Mouse (Mus musculus) MEL (cell line): ENCODE measurements at regions not wholly inside any gene's neighbourhood (a gene's known extent, or its start where the extent isn't known, plus 50 kb on each side); places are given as distances from the start of the nearest gene placed in this dataset.

Source experiments
- DNase-seq: peaks from one replicate; pipeline ENCODE4 v3.0.0; 2011; ENCODE audit warnings: low read depth, low spot score
- H3K27ac ChIP-seq: 2 replicates; pipeline ENCODE4 v1.5.1; 2012; ENCODE audit warnings: low read depth, mild to moderate bottlenecking, control low read depth, low read length, moderate library complexity; ENCODE audit not compliant: control insufficient read depth
- H3K27me3 ChIP-seq, 2 experiments: fragments of 150-350 bp in 1 of 2; sonication (generic) in 1 of 2; 2 replicates each; pipeline ENCODE4 v1.6.1; 2012; ENCODE audit warnings: low read length in 2 of 2, mild to moderate bottlenecking in 2 of 2, improper control_type of control experiment in 1 of 2, moderate library complexity in 1 of 2; ENCODE audit not compliant: insufficient read depth in 2 of 2, control insufficient read depth in 1 of 2
- H3K36me3 ChIP-seq, 2 experiments: 2 replicates each; pipeline ENCODE4 v1.6.1; 2012 to 2014; ENCODE audit warnings: low read length in 2 of 2, improper control_type of control experiment in 1 of 2, inconsistent platforms in 1 of 2, mild to moderate bottlenecking in 1 of 2; ENCODE audit not compliant: insufficient read depth in 2 of 2, control insufficient read depth in 1 of 2
- H3K4me1 ChIP-seq, 2 experiments: fragments of 150-350 bp in 1 of 2; sonication (generic) in 1 of 2; 2 replicates each; pipeline ENCODE4 v1.6.1; 2012; ENCODE audit warnings: low read length in 2 of 2, improper control_type of control experiment in 1 of 2, mild to moderate bottlenecking in 1 of 2; ENCODE audit not compliant: insufficient read depth in 2 of 2, control insufficient read depth in 1 of 2
- H3K4me3 ChIP-seq, 2 experiments: fragments of 150-350 bp in 1 of 2; sonication (generic) in 1 of 2; 2 replicates each; pipeline ENCODE4 v1.5.1; 2012; ENCODE audit warnings: low read depth in 2 of 2, low read length in 2 of 2, mild to moderate bottlenecking in 2 of 2, moderate library complexity in 2 of 2, control low read depth in 1 of 2, improper control_type of control experiment in 1 of 2; ENCODE audit not compliant: control insufficient read depth in 1 of 2, insufficient read depth in 1 of 2
- H3K79me2 ChIP-seq: 2 replicates; pipeline ENCODE4 v1.6.1; 2012; ENCODE audit warnings: mild to moderate bottlenecking, low read length, moderate library complexity; ENCODE audit not compliant: control insufficient read depth, poor library complexity, insufficient read depth
- H3K9ac ChIP-seq: 2 replicates; pipeline ENCODE4 v1.6.1; 2012; ENCODE audit warnings: low read depth, mild to moderate bottlenecking, control low read depth, low read length, moderate library complexity; ENCODE audit not compliant: control insufficient read depth, poor library complexity, severe bottlenecking
- H3K9me3 ChIP-seq: fragments of 150-350 bp; sonication (generic); replicated peaks from 2 replicates; pipeline ENCODE4 v1.6.1; 2012; ENCODE audit warnings: mild to moderate bottlenecking, low read length, improper control_type of control experiment, moderate library complexity; ENCODE audit not compliant: insufficient read depth
- CHD1 ChIP-seq: IDR thresholded peaks from 2 replicates; pipeline ENCODE4 v1.6.1; 2012; ENCODE audit warnings: low read depth, mild to moderate bottlenecking, inconsistent platforms, low read length, improper control_type of control experiment
- E2F4 ChIP-seq: IDR thresholded peaks from 2 replicates; pipeline ENCODE4 v1.6.1; 2011; ENCODE audit warnings: low read depth, low read length, improper control_type of control experiment, borderline replicate concordance
- ELF1 ChIP-seq: IDR thresholded peaks from 2 replicates; pipeline ENCODE4 v1.6.1; 2014; ENCODE audit warnings: low read depth, mild to moderate bottlenecking, inconsistent platforms, low read length, improper control_type of control experiment, moderate library complexity
- GABPA ChIP-seq: IDR thresholded peaks from 2 replicates; pipeline ENCODE4 v1.6.1; 2012; ENCODE audit warnings: low read depth, mild to moderate bottlenecking, inconsistent platforms, low read length, improper control_type of control experiment, moderate library complexity
- GATA1 ChIP-seq: IDR thresholded peaks from 2 replicates; pipeline ENCODE4 v1.6.1; 2011; ENCODE audit warnings: low read depth, low read length, improper control_type of control experiment
- JUND ChIP-seq: IDR thresholded peaks from 2 replicates; pipeline ENCODE4 v1.6.1; 2011; ENCODE audit warnings: low read depth, mild to moderate bottlenecking, improper control_type of control experiment, low read length
- KAT2A ChIP-seq: conservative IDR thresholded peaks from 2 replicates; pipeline ENCODE4 v1.6.1; 2012; ENCODE audit warnings: low read depth, low read length, improper control_type of control experiment, inconsistent platforms
- MAFK ChIP-seq: IDR thresholded peaks from 2 replicates; pipeline ENCODE4 v1.6.1; 2011; ENCODE audit warnings: low read depth, mild to moderate bottlenecking, low read length, improper control_type of control experiment, borderline replicate concordance
- MAX ChIP-seq: IDR thresholded peaks from 2 replicates; pipeline ENCODE4 v1.6.1; 2011; ENCODE audit warnings: low read length, improper control_type of control experiment
- MAZ ChIP-seq: IDR thresholded peaks from 2 replicates; pipeline ENCODE4 v1.6.1; 2012; ENCODE audit warnings: low read depth, mild to moderate bottlenecking, inconsistent platforms, low read length, improper control_type of control experiment
- MEF2A ChIP-seq: IDR thresholded peaks from 2 replicates; pipeline ENCODE4 v1.6.1; 2014; ENCODE audit warnings: low read depth, mild to moderate bottlenecking, inconsistent platforms, low read length, improper control_type of control experiment; ENCODE audit not compliant: poor library complexity, insufficient replicate concordance, severe bottlenecking; ENCODE audit errors: extremely low read depth
- MXI1 ChIP-seq: IDR thresholded peaks from 2 replicates; pipeline ENCODE4 v1.6.1; 2011; ENCODE audit warnings: mild to moderate bottlenecking, low read depth, low read length, improper control_type of control experiment
- MYB ChIP-seq: IDR thresholded peaks from 2 replicates; pipeline ENCODE4 v1.6.1; 2011; ENCODE audit warnings: mild to moderate bottlenecking, low read depth, low read length, improper control_type of control experiment
- NELFE ChIP-seq: IDR thresholded peaks from 2 replicates; pipeline ENCODE4 v1.6.1; 2011; ENCODE audit warnings: low read depth, low read length, improper control_type of control experiment
- POLR2A ChIP-seq, 2 experiments: IDR thresholded peaks; 2 replicates each; pipeline ENCODE4 v1.6.1; 2011 to 2012; ENCODE audit warnings: low read length in 2 of 2, mild to moderate bottlenecking in 2 of 2, control low read depth in 1 of 2, improper control_type of control experiment in 1 of 2, low read depth in 1 of 2, moderate library complexity in 1 of 2; ENCODE audit not compliant: control insufficient read depth in 1 of 2, insufficient read depth in 1 of 2, poor library complexity in 1 of 2
- POLR2AphosphoS2 ChIP-seq: IDR thresholded peaks from 2 replicates; pipeline ENCODE4 v1.6.1; 2011; ENCODE audit warnings: low read length, improper control_type of control experiment
- POLR2AphosphoS5 ChIP-seq: IDR thresholded peaks from 2 replicates; pipeline ENCODE4 v1.6.1; 2012; ENCODE audit warnings: low read depth, borderline replicate concordance, mild to moderate bottlenecking, inconsistent platforms, low read length, moderate library complexity, mixed read lengths
- RCOR1 ChIP-seq: IDR thresholded peaks from 2 replicates; pipeline ENCODE4 v1.6.1; 2012; ENCODE audit warnings: low read depth, mild to moderate bottlenecking, inconsistent platforms, low read length, improper control_type of control experiment
- SMC3 ChIP-seq: IDR thresholded peaks from 2 replicates; pipeline ENCODE4 v1.6.1; 2011; ENCODE audit warnings: low read depth, low read length, improper control_type of control experiment
- TAL1 ChIP-seq: IDR thresholded peaks from 2 replicates; pipeline ENCODE4 v1.6.1; 2012; ENCODE audit warnings: mild to moderate bottlenecking, inconsistent platforms, low read length, moderate library complexity, mixed read lengths
- USF2 ChIP-seq, 2 experiments: IDR thresholded peaks; 2 replicates each; pipeline ENCODE4 v1.6.1; 2011 to 2012; ENCODE audit warnings: improper control_type of control experiment in 2 of 2, low read length in 2 of 2, borderline replicate concordance in 1 of 2, inconsistent platforms in 1 of 2, low read depth in 1 of 2, mild to moderate bottlenecking in 1 of 2; ENCODE audit not compliant: insufficient read depth in 1 of 2
- ZC3H11A ChIP-seq: IDR thresholded peaks from 2 replicates; pipeline ENCODE4 v1.6.1; 2012; ENCODE audit warnings: low read depth, mild to moderate bottlenecking, inconsistent platforms, low read length, improper control_type of control experiment
- ZKSCAN1 ChIP-seq: IDR thresholded peaks from 2 replicates; pipeline ENCODE4 v1.6.1; 2012; ENCODE audit warnings: low read depth, mild to moderate bottlenecking, inconsistent platforms, low read length, improper control_type of control experiment, moderate library complexity

DNA sequence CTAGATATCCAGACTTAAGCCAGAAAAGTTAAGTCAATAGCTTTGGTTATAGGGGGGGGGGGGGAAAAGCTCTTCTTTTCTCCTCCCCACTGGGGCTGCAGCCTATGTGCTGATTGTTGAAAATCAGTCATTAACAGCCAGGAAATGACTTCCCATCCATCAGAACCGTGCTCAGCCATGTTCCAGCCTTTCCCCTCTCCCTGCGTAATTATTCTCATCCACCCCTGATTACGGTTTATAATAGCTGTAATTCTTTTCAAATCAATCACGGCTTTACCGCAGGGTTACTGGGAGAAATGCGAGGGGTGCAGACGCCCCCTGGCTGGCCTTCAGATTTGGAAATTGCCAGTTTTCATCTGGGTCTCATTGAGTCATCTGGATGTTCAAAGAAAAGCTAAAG lies 270.8 kb upstream of the Npvf start:
- no peak overlapping the region for H3K27ac ChIP-seq
- no peaks in the 10 kb centered on the region for H3K36me3 ChIP-seq
- H3K4me3 ChIP-seq = no peak overlapping the region
- no peaks in the 10 kb centered on the region for H3K79me2 ChIP-seq
- no peaks in the 10 kb centered on the region for H3K9me3 ChIP-seq
- DNase-seq = no peak
- H3K4me1 ChIP-seq = no peaks in the 10 kb centered on the region
- TF ChIP-seq MAZ (no peak), JUND (no peak), POLR2A (IDR thresholded peaks at IDR 0.05; ENCODE audit: control insufficient read depth in 1 of 2, insufficient read depth in 1 of 2, low read depth in 1 of 2, low read length in 2 of 2, poor library complexity in 1 of 2) (no peak), ELF1 (no peak), MYB (no peak), POLR2AphosphoS2 (no peak), MXI1 (no peak), MAX (no peak), ZC3H11A (no peak), GABPA (no peak), MEF2A (no peak), KAT2A (no peak), USF2 (IDR thresholded peaks at IDR 0.05; ENCODE audit: borderline replicate concordance in 1 of 2, insufficient read depth in 1 of 2, low read depth in 1 of 2, low read length in 2 of 2) (no peak), SMC3 (no peak), E2F4 (no peak), RCOR1 (no peak), CHD1 (no peak), MAFK (no peak)
- TF ChIP-seq, all 39 proteins: peak for 0
- Histone ChIP-seq H3K27me3 (no peaks in the 10 kb centered on the region), H3K9ac (no peak overlapping the region)

DNA sequence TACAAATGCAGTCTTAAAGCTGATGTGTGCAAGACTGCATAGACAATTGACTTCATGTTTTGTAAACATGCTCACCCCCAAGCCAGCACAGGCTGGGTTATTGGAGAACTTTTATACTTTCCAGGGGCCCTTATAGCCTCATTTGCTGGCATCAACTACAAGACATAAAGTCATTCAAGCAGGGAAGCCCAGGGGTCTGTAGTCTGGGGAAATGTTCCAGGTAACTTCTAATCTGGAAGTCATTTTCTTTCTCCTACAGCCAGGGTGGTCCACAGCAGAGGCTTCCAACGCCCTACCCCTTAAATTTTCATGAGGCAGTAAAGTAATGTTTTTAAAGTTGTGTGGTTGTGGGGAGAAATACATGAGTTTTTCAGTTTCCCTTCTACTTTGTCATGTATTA lies 272.1 kb upstream of the Npvf start:
- H3K27ac ChIP-seq = no peak overlapping the region
- DNase-seq = no peak
- no peaks in the 10 kb centered on the region for H3K36me3 ChIP-seq
- no peaks in the 10 kb centered on the region for H3K79me2 ChIP-seq
- H3K4me1 ChIP-seq = no peaks in the 10 kb centered on the region
- no peaks in the 10 kb centered on the region for H3K27me3 ChIP-seq
- H3K4me3 ChIP-seq = no peak overlapping the region
- H3K9ac ChIP-seq = no peak overlapping the region
- TF ChIP-seq USF2 (IDR thresholded peaks at IDR 0.05; ENCODE audit: borderline replicate concordance in 1 of 2, insufficient read depth in 1 of 2, low read depth in 1 of 2, low read length in 2 of 2) = no peak
- no peak for TF ChIP-seq MYB
- TF ChIP-seq SMC3 = no peak
- TF ChIP-seq NELFE = no peak
- no peak for TF ChIP-seq POLR2AphosphoS5
- no peak for TF ChIP-seq ZKSCAN1
- no peak for TF ChIP-seq TAL1
- TF ChIP-seq ZC3H11A = no peak
- no peak for TF ChIP-seq POLR2A (IDR thresholded peaks at IDR 0.05; ENCODE audit: control insufficient read depth in 1 of 2, insufficient read depth in 1 of 2, low read depth in 1 of 2, low read length in 2 of 2, poor library complexity in 1 of 2)
- TF ChIP-seq MAX = no peak
- no peak for TF ChIP-seq CHD1
- no peak for TF ChIP-seq GATA1
- no peaks in the 10 kb centered on the region for H3K9me3 ChIP-seq
